Mouse (Mus musculus) hindbrain, postnatal 0 days (tissue): Measurements from ENCODE around the gene Gm28230. TPM values are rescaled to one million over a fixed set of nuclear protein-coding genes. Genes with fewer than 3 reads are reported as not detected.
A peak's percentile ranks its signal among the peaks of the same experiment; 100 is the strongest.

Experiments used
- ATAC-seq: fragments of 200-750 bp; cut with Nextera tagmentation; 2 replicates; pipeline ENCODE4 v1.8.0; 2017; ENCODE audit warnings: mild to moderate bottlenecking, moderate TSS enrichment, moderate library complexity
- DNase-seq: peaks from one replicate; pipeline ENCODE4 v3.0.0-alpha.2; 2015; ENCODE audit warnings: low spot score
- H3K27ac ChIP-seq: fragments of 300-500 bp; sonication (generic); 2 replicates; pipeline ENCODE4 v1.5.1; 2014; ENCODE audit warnings: mild to moderate bottlenecking
- H3K27me3 ChIP-seq: fragments of 300-500 bp; sonication (generic); 2 replicates; pipeline ENCODE4 v1.6.1; 2014; ENCODE audit warnings: low read length, mixed read lengths; ENCODE audit not compliant: insufficient read depth
- H3K36me3 ChIP-seq: fragments of 300-500 bp; sonication (generic); 2 replicates; pipeline ENCODE4 v1.6.1; 2014; ENCODE audit warnings: low read length, mixed read lengths; ENCODE audit not compliant: insufficient read depth
- H3K4me1 ChIP-seq: fragments of 300-500 bp; sonication (generic); 2 replicates; pipeline ENCODE4 v1.6.1; 2014; ENCODE audit warnings: antibody characterized with exemption, low read length, mixed read lengths; ENCODE audit not compliant: insufficient read depth
- H3K4me2 ChIP-seq: fragments of 300-500 bp; sonication (generic); 2 replicates; pipeline ENCODE4 v1.6.1; 2014; ENCODE audit warnings: low read depth, mild to moderate bottlenecking, low read length, moderate library complexity, mixed read lengths
- H3K4me3 ChIP-seq: fragments of 300-500 bp; sonication (generic); 2 replicates; pipeline ENCODE4 v1.5.1; 2014; ENCODE audit warnings: low read length
- H3K9ac ChIP-seq: fragments of 300-500 bp; sonication (generic); replicated peaks from 2 replicates; pipeline ENCODE4 v1.6.1; 2014; ENCODE audit warnings: mild to moderate bottlenecking, low read length, moderate library complexity, mixed read lengths
- H3K9me3 ChIP-seq: fragments of 300-500 bp; sonication (generic); 2 replicates; pipeline ENCODE4 v1.6.1; 2016; ENCODE audit warnings: low read length, mixed read lengths
- CTCF ChIP-seq: IDR thresholded peaks from 2 replicates; pipeline ENCODE4 v1.5.1; 2016; ENCODE audit warnings: antibody characterized with exemption, control low read depth, low read depth
- WGBS: fragments of 180-500 bp; shearing (Covaris S2); extraction: QIAGEN DNeasy Blood & Tissue Kit; methylation state at CpG from one replicate; pipeline ENCODE4 v1.1.7; 2014; 5-methylcytosine and 5-hydroxymethylcytosine counted together
- polyA plus RNA-seq: library from polyadenylated mRNA; unstranded; fragments of >200 nt; fragmentation: Nextera tagmentation; extraction: Ambion mirVana; gene quantifications from 2 replicates; pipeline ENCODE4 v1.2.1, GENCODE M21; 2015
- total RNA-seq: library from RNA; depleted of rRNA; stranded (reverse); fragments of >200 nt; gene quantifications from 2 replicates; pipeline ENCODE4 v1.2.3, GENCODE M21; 2014

Gm28230 gene
- total and polyA plus RNA-seq, 2 experiments from 2014 or later: 0.70 to 3.5 TPM

- WGBS: 2% methylated on average over 22 of the region's 25 CpGs
- no peak overlapping the region for H3K27ac ChIP-seq
- peaks cover 72% of the 10 kb centered on the region for H3K27me3 ChIP-seq
- peak; percentile 7 for DNase-seq
- no peaks in the 10 kb centered on the region for H3K36me3 ChIP-seq
- no peaks in the 10 kb centered on the region for H3K4me1 ChIP-seq
- H3K4me2 ChIP-seq: peak overlapping the region; percentile 52
- H3K9ac ChIP-seq: no peak overlapping the region; the same call in 1 of the 2 replicates
- no peak for ATAC-seq
- no peak for TF ChIP-seq CTCF
- H3K4me3 ChIP-seq: peak overlapping the region; percentile 32
- H3K9me3 ChIP-seq: no peaks in the 10 kb centered on the region
These were observed 26.6 kb downstream of the Gm28230 start for GRCm38 (mm10) chr2:74753175-74753523.

GRCm38 (mm10) chr2:74753711-74754110, 27.2 kb downstream of the Gm28230 start:
- H3K9ac ChIP-seq: no peak overlapping the region
- H3K27ac ChIP-seq: no peak overlapping the region
- ATAC-seq: no peak
- H3K9me3 ChIP-seq: no peaks in the 10 kb centered on the region
- no peak overlapping the region for H3K4me2 ChIP-seq
- no peak for DNase-seq
- no peaks in the 10 kb centered on the region for H3K4me1 ChIP-seq
- H3K36me3 ChIP-seq: no peaks in the 10 kb centered on the region
- 27% methylated on average over 5 of the region's 5 CpGs for WGBS
- H3K27me3 ChIP-seq: peaks cover 78% of the 10 kb centered on the region
- H3K4me3 ChIP-seq: no peak overlapping the region
- TF ChIP-seq CTCF: no peak

GRCm38 (mm10) chr2:74760146-74760545, 33.6 kb downstream of the Gm28230 start:
- ATAC-seq (no peak), DNase-seq (no peak)
- peaks cover 64% of the 10 kb centered on the region for H3K27me3 ChIP-seq
- 5% methylated on average over 1 of the region's 1 CpGs for WGBS
- H3K4me2 ChIP-seq: no peak overlapping the region
- H3K4me1 ChIP-seq: 0 out of 2 replicates have a peak, but pooled peaks cover 4% of the 10 kb centered on the region
- H3K27ac ChIP-seq: no peak overlapping the region
- no peaks in the 10 kb centered on the region for H3K9me3 ChIP-seq
- TF ChIP-seq CTCF: no peak
- no peak overlapping the region for H3K9ac ChIP-seq
- no peak overlapping the region for H3K4me3 ChIP-seq
- no peaks in the 10 kb centered on the region for H3K36me3 ChIP-seq

GRCm38 (mm10) chr2:74761941-74762340, 35.4 kb downstream of the Gm28230 start:
- 9% methylated on average over 13 of the region's 13 CpGs for WGBS
- no peaks in the 10 kb centered on the region for H3K36me3 ChIP-seq
- H3K4me2 ChIP-seq: peak overlapping the region; percentile 75
- 0 out of 2 replicates have a peak, but pooled peaks cover 4% of the 10 kb centered on the region for H3K4me1 ChIP-seq
- DNase-seq: no peak
- ATAC-seq: no peak
- H3K9ac ChIP-seq: no peak overlapping the region
- H3K9me3 ChIP-seq: no peaks in the 10 kb centered on the region
- no peak for TF ChIP-seq CTCF
- peaks cover 67% of the 10 kb centered on the region for H3K27me3 ChIP-seq
- H3K27ac ChIP-seq: no peak overlapping the region
- H3K4me3 ChIP-seq: peak overlapping the region; percentile 48; the same call in 1 of the 2 replicates

GRCm38 (mm10) chr2:74762522-74763244, 36.2 kb downstream of the Gm28230 start, which contains the start of gene Hoxd1:
Hoxd1 (plus strand) TSS chr2:74762980.
- Histone ChIP-seq H3K27me3 (peaks cover 64% of the 10 kb centered on the region), H3K9ac (no peak within 1 kb of the TSS), H3K4me3 (peak within 1 kb of the TSS; percentile 48), H3K27ac (no peak within 1 kb of the TSS), H3K36me3 (no peaks in the 10 kb centered on the region), H3K4me1 (0 out of 2 replicates have a peak, but pooled peaks cover 4% of the 10 kb centered on the region), H3K4me2 (peak within 1 kb of the TSS; percentile 75), H3K9me3 (no peaks in the 10 kb centered on the region)
- DNase-seq: peak; percentile 35
- ATAC-seq: peak; percentile 58
- under 1% methylated on average over 52 of the region's 61 CpGs for WGBS
- no peak for TF ChIP-seq CTCF

- Histone ChIP-seq H3K4me2 (peak overlapping the region; percentile 75), H3K27me3 (peaks cover 58% of the 10 kb centered on the region), H3K4me3 (peak overlapping the region; percentile 48), H3K27ac (no peak overlapping the region), H3K9me3 (no peaks in the 10 kb centered on the region), H3K9ac (no peak overlapping the region), H3K4me1 (0 out of 2 replicates have a peak, but pooled peaks cover 4% of the 10 kb centered on the region), H3K36me3 (no peaks in the 10 kb centered on the region)
- no peak for TF ChIP-seq CTCF
- no peak for DNase-seq
- WGBS: under 1% methylated on average over 42 of the region's 53 CpGs
- ATAC-seq: peak; percentile 38; the same call in 1 of the 2 replicates
These were observed 36.8 kb downstream of the Gm28230 start for GRCm38 (mm10) chr2:74763245-74763735.

- H3K27me3 ChIP-seq: peaks cover 54% of the 10 kb centered on the region
- H3K27ac ChIP-seq: no peak overlapping the region
- H3K4me2 ChIP-seq: no peak overlapping the region
- H3K4me3 ChIP-seq: no peak overlapping the region
- WGBS: 65% methylated on average over 10 of the region's 10 CpGs
- TF ChIP-seq CTCF: no peak
- no peak for ATAC-seq
- no peak for DNase-seq
- H3K9ac ChIP-seq: no peak overlapping the region
- H3K36me3 ChIP-seq: no peaks in the 10 kb centered on the region
- 0 out of 2 replicates have a peak, but pooled peaks cover 4% of the 10 kb centered on the region for H3K4me1 ChIP-seq
- H3K9me3 ChIP-seq: no peaks in the 10 kb centered on the region
These were observed 37.4 kb downstream of the Gm28230 start for GRCm38 (mm10) chr2:74763976-74764375.
